Comparison of ENCODE assay signal across 8 mouse cellular contexts in genomic region chr8:119806422-119807263, GRCm38 (mm10). TPM values are rescaled to one million over a fixed set of nuclear protein-coding genes. Genes with fewer than 3 reads are reported as not detected.
A peak's percentile ranks its signal among the peaks of the same experiment; 100 is the strongest.
DNase-seq lines count a peak whose midpoint lies in the region; ATAC-seq and TF ChIP-seq lines count a peak whose summit lies in the region.

No protein-coding gene starts in this region.

- no peaks in the 10 kb centered on the region for H3K27me3 ChIP-seq in kidney, embryonic 15.5 days
- no peaks in the 10 kb centered on the region for H3K27me3 ChIP-seq in embryonic facial prominence, embryonic 11.5 days (ENCODE audit: control insufficient read depth, insufficient read depth, low read length)
- H3K27me3 ChIP-seq in neural tube, embryonic 15.5 days (replicated peaks), result no peaks in the 10 kb centered on the region

- peaks cover 26% of the 10 kb centered on the region for H3K36me3 ChIP-seq in kidney, embryonic 15.5 days
- no peaks in the 10 kb centered on the region; the same call in 1 of the 2 replicates for H3K36me3 ChIP-seq in embryonic facial prominence, embryonic 11.5 days (replicated peaks; ENCODE audit: control insufficient read depth, insufficient read depth, low read depth, low read length)
- 0 out of 2 replicates have a peak, but pooled peaks cover 8% of the 10 kb centered on the region for H3K36me3 ChIP-seq in neural tube, embryonic 15.5 days

- no peak for ATAC-seq in kidney, embryonic 15.5 days (replicated peaks; ENCODE audit: low FRiP score)
- peak; percentile 11 for ATAC-seq in activated CD4-positive, CD25-positive, alpha-beta regulatory T cell, adult 4 months
- ATAC-seq in embryonic facial prominence, embryonic 11.5 days (replicated peaks; ENCODE audit: insufficient number of reproducible peaks, low FRiP score, low TSS enrichment, low read depth), result 0 out of 2 replicates have a peak, but pooled peaks have one; percentile 20
- ATAC-seq in neural tube, embryonic 15.5 days (ENCODE audit: low FRiP score), result peak; percentile 15; the same call in 1 of the 2 replicates

- H3K9ac ChIP-seq in kidney, embryonic 15.5 days, result no peak overlapping the region
- no peak overlapping the region for H3K9ac ChIP-seq in embryonic facial prominence, embryonic 11.5 days (replicated peaks; ENCODE audit: low read length)
- no peak overlapping the region for H3K9ac ChIP-seq in neural tube, embryonic 15.5 days (replicated peaks)

- H3K4me2 ChIP-seq in kidney, embryonic 15.5 days, result no peak overlapping the region
- H3K4me2 ChIP-seq in embryonic facial prominence, embryonic 11.5 days (ENCODE audit: low read depth, low read length), result no peak overlapping the region
- no peak overlapping the region for H3K4me2 ChIP-seq in neural tube, embryonic 15.5 days

- peak; percentile 9; the same call in 1 of the 2 replicates for TF ChIP-seq CTCF in layer of hippocampus, adult 2 months (conservative IDR thresholded peaks at IDR 0.05)

- no peaks in the 10 kb centered on the region for H3K9me3 ChIP-seq in kidney, embryonic 15.5 days (replicated peaks)
- no peaks in the 10 kb centered on the region for H3K9me3 ChIP-seq in embryonic facial prominence, embryonic 11.5 days (replicated peaks; ENCODE audit: control insufficient read depth, low read length)
- no peaks in the 10 kb centered on the region for H3K9me3 ChIP-seq in neural tube, embryonic 15.5 days (replicated peaks)

- DNase-seq in kidney, postnatal 10 days, result peak; percentile 55
- no peak for DNase-seq in embryonic facial prominence, embryonic 11.5 days (ENCODE audit: low spot score)
- peak; percentile 79 to 87 for DNase-seq in layer of hippocampus, adult 2 months (ENCODE audit: low spot score in 2 of 2)
- no peak for DNase-seq in gastrocnemius, adult 18-20 months (ENCODE audit: low spot score)
- no peak for DNase-seq in adipocyte (ENCODE audit: low spot score)

- H3K4me3 ChIP-seq in kidney, embryonic 15.5 days (replicated peaks), result no peak overlapping the region
- H3K4me3 ChIP-seq in embryonic facial prominence, embryonic 11.5 days (ENCODE audit: low read depth, low read length), result no peak overlapping the region
- H3K4me3 ChIP-seq in layer of hippocampus, adult 2 months, result no peak overlapping the region
- no peak overlapping the region for H3K4me3 ChIP-seq in neural tube, embryonic 15.5 days (replicated peaks)

- H3K27ac ChIP-seq in kidney, embryonic 15.5 days, result no peak overlapping the region
- H3K27ac ChIP-seq in embryonic facial prominence, embryonic 11.5 days (replicated peaks; ENCODE audit: low read depth, low read length), result no peak overlapping the region
- peak overlapping the region; percentile 80 for H3K27ac ChIP-seq in layer of hippocampus, adult 2 months
- peak overlapping the region; percentile 60; the same call in 1 of the 2 replicates for H3K27ac ChIP-seq in neural tube, embryonic 15.5 days (replicated peaks)

- peaks cover 20% of the 10 kb centered on the region for H3K4me1 ChIP-seq in kidney, embryonic 15.5 days
- H3K4me1 ChIP-seq in embryonic facial prominence, embryonic 11.5 days (ENCODE audit: control insufficient read depth, insufficient read depth, low read length), result no peaks in the 10 kb centered on the region; the same call in 1 of the 2 replicates
- H3K4me1 ChIP-seq in neural tube, embryonic 15.5 days, result peaks cover 36% of the 10 kb centered on the region

- 76% methylated on average over 14 of the region's 14 CpGs for WGBS in kidney, embryonic 15.5 days
- 79% methylated on average over 14 of the region's 14 CpGs for WGBS in embryonic facial prominence, embryonic 11.5 days
- WGBS in neural tube, embryonic 15.5 days, result 55% methylated on average over 14 of the region's 14 CpGs

RNA-seq across cellular contexts. Expression of gene Tldc1, which starts 28.4 kb away (rescaled TPM):
- polyA plus RNA-seq in kidney, embryonic 15.5 days (2015; fragmentation: Nextera tagmentation; extraction: Ambion mirVana), result 14.9 and 15.0 TPM in 2 replicates
- polyA plus RNA-seq in activated CD4-positive, CD25-positive, alpha-beta regulatory T cell, adult 4 months (2017; shearing (Covaris generic)), result 10 to 100 TPM in 1 of 2 experiments, 1 to 10 TPM in 1; 8.8 to 11.1 TPM
- polyA plus RNA-seq in embryonic facial prominence, embryonic 11.5 days (2014; fragmentation: Nextera tagmentation; extraction: Ambion mirVana), result 6.5 and 6.9 TPM in 2 replicates
- total RNA-seq in layer of hippocampus, adult 2 months (2021), result 10 to 100 TPM; 15.2 to 15.5 TPM
- polyA plus RNA-seq in neural tube, embryonic 15.5 days (2015; fragmentation: Nextera tagmentation; extraction: Ambion mirVana), result 10.0 and 12.0 TPM in 2 replicates
- total RNA-seq in gastrocnemius, adult 18-20 months (2021), result 1 to 10 TPM; 3.4 TPM

RNA-seq across cellular contexts. Expression of gene Cotl1, which starts 33.7 kb away (rescaled TPM):
- 99.2 and 138 TPM in 2 replicates for polyA plus RNA-seq in kidney, embryonic 15.5 days (2015; fragmentation: Nextera tagmentation; extraction: Ambion mirVana)
- 100 to 1,000 TPM; 219 to 262 TPM for polyA plus RNA-seq in activated CD4-positive, CD25-positive, alpha-beta regulatory T cell, adult 4 months (2017; shearing (Covaris generic))
- polyA plus RNA-seq in embryonic facial prominence, embryonic 11.5 days (2014; fragmentation: Nextera tagmentation; extraction: Ambion mirVana), result 321 and 363 TPM in 2 replicates
- total RNA-seq in layer of hippocampus, adult 2 months (2021), result 100 to 1,000 TPM; 138 to 139 TPM
- 104 and 158 TPM in 2 replicates for polyA plus RNA-seq in neural tube, embryonic 15.5 days (2015; fragmentation: Nextera tagmentation; extraction: Ambion mirVana)
- 1 to 10 TPM; 4.7 to 6.0 TPM for total RNA-seq in gastrocnemius, adult 18-20 months (2021)

RNA-seq across cellular contexts. Expression of gene Klhl36, which starts 55.4 kb away (rescaled TPM):
- 16.7 and 18.4 TPM in 2 replicates for polyA plus RNA-seq in kidney, embryonic 15.5 days (2015; fragmentation: Nextera tagmentation; extraction: Ambion mirVana)
- polyA plus RNA-seq in activated CD4-positive, CD25-positive, alpha-beta regulatory T cell, adult 4 months (2017; shearing (Covaris generic)), result 1 to 10 TPM; 5.6 to 8.1 TPM
- polyA plus RNA-seq in embryonic facial prominence, embryonic 11.5 days (2014; fragmentation: Nextera tagmentation; extraction: Ambion mirVana), result 6.5 and 8.1 TPM in 2 replicates
- total RNA-seq in layer of hippocampus, adult 2 months (2021), result 1 to 10 TPM; 7.7 to 8.4 TPM
- polyA plus RNA-seq in neural tube, embryonic 15.5 days (2015; fragmentation: Nextera tagmentation; extraction: Ambion mirVana), result 16.5 and 17.4 TPM in 2 replicates
- 1 to 10 TPM; 1.2 to 1.3 TPM for total RNA-seq in gastrocnemius, adult 18-20 months (2021)

Comparison
In these comparisons a context has a peak if more than half of its experiments do, and no peak if none do; other contexts are left out.
1. DNase-seq: peak in kidney, postnatal 10 days (single experiment) and layer of hippocampus, adult 2 months (2 of 2); none in embryonic facial prominence, embryonic 11.5 days (single experiment), gastrocnemius, adult 18-20 months (single experiment) and adipocyte (single experiment).
2. H3K27ac ChIP-seq: peak in layer of hippocampus, adult 2 months (single experiment) and neural tube, embryonic 15.5 days (single experiment); none in kidney, embryonic 15.5 days (single experiment) and embryonic facial prominence, embryonic 11.5 days (single experiment).